Mouse (Mus musculus): ENCODE measurements around the gene 1110059G10Rik.

DNA sequence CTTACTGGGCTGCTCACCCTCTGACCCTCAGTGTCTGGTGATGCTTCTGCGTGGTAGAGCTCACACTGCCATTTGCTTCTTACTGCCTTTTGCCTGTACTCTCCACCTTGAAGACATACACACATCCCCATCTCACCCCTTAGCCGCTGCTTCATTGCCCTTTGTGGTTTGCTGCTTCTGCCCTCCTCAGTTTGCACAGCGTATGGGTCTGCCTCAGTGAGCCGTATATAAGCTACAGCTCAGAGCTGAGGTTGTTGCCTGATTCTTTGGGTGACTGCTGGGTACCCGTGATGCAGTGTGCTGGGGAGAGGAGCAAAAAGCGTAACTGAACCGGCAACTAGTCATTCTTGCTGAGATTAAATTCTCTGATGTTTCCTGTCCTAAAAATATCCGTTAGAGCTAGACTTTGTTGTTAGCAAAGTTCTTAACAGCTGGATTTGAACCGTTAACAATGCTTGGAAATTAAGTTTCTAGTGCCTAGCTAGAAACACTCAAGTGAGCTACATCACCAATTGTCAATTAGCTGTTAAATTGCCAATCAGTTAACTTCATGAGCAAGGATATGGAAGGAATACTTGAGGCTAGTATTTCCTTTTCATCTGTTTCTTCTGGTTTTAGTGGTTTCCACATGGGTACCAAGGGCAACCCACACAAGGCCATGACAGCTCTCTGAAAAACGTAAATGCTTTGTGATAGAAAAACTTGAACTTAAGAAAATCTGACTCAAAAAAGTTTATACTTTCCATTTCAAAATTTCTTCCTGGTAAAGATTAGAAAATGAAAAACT, 47.8 kb upstream of the 1110059G10Rik start:
- TF ChIP-seq CTCF (IDR thresholded peaks at IDR 0.05; ENCODE audit: borderline replicate concordance, control insufficient read depth, extremely low read depth, insufficient read depth, low read length, poor library complexity): no peak
- no peak for TF ChIP-seq POLR2A (IDR thresholded peaks at IDR 0.05; ENCODE audit: control insufficient read depth, extremely low read depth, insufficient read depth, low read length, poor library complexity)

All from thymus, adult 2 months (tissue).